Mouse (Mus musculus) cerebellum, postnatal 36 days (tissue): ENCODE measurements around the gene Fancd2.

ENCODE experiments used
- DNase-seq, 2 experiments: peaks; one replicate each; pipeline ENCODE4 v3.0.0; 2021 to 2022; ENCODE audit warnings: mixed read lengths in 2 of 2

Fancd2 gene

GRCm38 (mm10) chr6:113523420-113523819 lies 8.1 kb upstream of the Fancd2 start:
- DNase-seq, result no peak

GRCm38 (mm10) chr6:113531840-113532404 lies 440 bp downstream of the Fancd2 start:
- no peak for DNase-seq

GRCm38 (mm10) chr6:113534886-113535285 lies 3.4 kb downstream of the Fancd2 start:
- DNase-seq, result no peak

GRCm38 (mm10) chr6:113541610-113542009 lies 10.1 kb downstream of the Fancd2 start:
- no peak for DNase-seq

GRCm38 (mm10) chr6:113543906-113544481 lies 12.5 kb downstream of the Fancd2 start:
- no peak for DNase-seq

GRCm38 (mm10) chr6:113559736-113560135 lies 28.3 kb downstream of the Fancd2 start:
- no peak for DNase-seq

GRCm38 (mm10) chr6:113564557-113564956 lies 33.1 kb downstream of the Fancd2 start:
- no peak for DNase-seq

- no peak for DNase-seq
Observed at GRCm38 (mm10) chr6:113576044-113576443, 44.6 kb downstream of the Fancd2 start.

- no peak for DNase-seq
Observed at GRCm38 (mm10) chr6:113579306-113579705, 47.8 kb downstream of the Fancd2 start.

GRCm38 (mm10) chr6:113583023-113583422 lies 51.5 kb downstream of the Fancd2 start:
- no peak for DNase-seq

- DNase-seq, result no peak
Observed at GRCm38 (mm10) chr6:113585065-113585464, 53.6 kb downstream of the Fancd2 start.

GRCm38 (mm10) chr6:113586466-113587183 lies 55.1 kb downstream of the Fancd2 start:
- peak; percentile 26 to 27 for DNase-seq

- DNase-seq, result no peak
Observed at GRCm38 (mm10) chr6:113592637-113593036, 61.2 kb downstream of the Fancd2 start.

- no peak for DNase-seq
Observed at GRCm38 (mm10) chr6:113597945-113598344, 66.5 kb downstream of the Fancd2 start.

- no peak for DNase-seq
Observed at GRCm38 (mm10) chr6:113599833-113600232, 68.4 kb downstream of the Fancd2 start.

GRCm38 (mm10) chr6:113600543-113601139 lies 69.2 kb downstream of the Fancd2 start, which contains the start of gene Fancd2os:
TSS of gene Fancd2os (minus strand) at chr6:113600715.
- no peak for DNase-seq

GRCm38 (mm10) chr6:113602821-113603220 lies 71.3 kb downstream of the Fancd2 start:
- no peak for DNase-seq

- no peak for DNase-seq
Observed at GRCm38 (mm10) chr6:113603993-113604392, 72.5 kb downstream of the Fancd2 start.

GRCm38 (mm10) chr6:113604432-113605223 lies 73.1 kb downstream of the Fancd2 start, which contains the start of gene Brk1:
TSS of gene Brk1 (plus strand) at chr6:113604772.
- DNase-seq, result peak; percentile 91 to 92

GRCm38 (mm10) chr6:113605224-113605545 lies 73.7 kb downstream of the Fancd2 start:
- DNase-seq, result no peak

GRCm38 (mm10) chr6:113608871-113609270 lies 77.4 kb downstream of the Fancd2 start:
- no peak for DNase-seq

GRCm38 (mm10) chr6:113609293-113609692 lies 77.8 kb downstream of the Fancd2 start:
- DNase-seq, result no peak
